Mouse (Mus musculus) embryonic fibroblast, embryonic 13.5 days (primary cell): ENCODE measurements at regions not wholly inside any gene's neighbourhood (a gene's known extent, or its start where the extent isn't known, plus 50 kb on each side); places are given as distances from the start of the nearest gene placed in this dataset.

Experiments used
- CTCF ChIP-seq: IDR thresholded peaks from 2 replicates; pipeline ENCODE4 v1.5.1; 2011; ENCODE audit warnings: mild to moderate bottlenecking, control low read depth, low read length, moderate library complexity, borderline replicate concordance; ENCODE audit not compliant: insufficient read depth
- POLR2A ChIP-seq: IDR thresholded peaks from 2 replicates; pipeline ENCODE4 v1.6.1; 2011; ENCODE audit warnings: low read depth, mild to moderate bottlenecking, control low read depth, low read length, moderate library complexity

- TF ChIP-seq CTCF (no peak), POLR2A (no peak)
Observed at GRCm38 (mm10) chr6:81751631-81752030, 171.8 kb upstream of the Gcfc2 start.
